Mouse (Mus musculus): ENCODE data around the gene Kcnh2.

Gene Kcnh2

GRCm38 (mm10) chr5:24347186-24347875 lies 4.1 kb downstream of the Kcnh2 start:
- intact Hi-C loops (cut with DNase I): no loop called here

- intact Hi-C loops (cut with DNase I): no loop called here
Measured at GRCm38 (mm10) chr5:24346313-24346712, 5.1 kb downstream of the Kcnh2 start.

GRCm38 (mm10) chr5:24344477-24345051 lies 6.8 kb downstream of the Kcnh2 start:
- intact Hi-C loops (cut with DNase I): no loop called here

GRCm38 (mm10) chr5:24343977-24344436 lies 7.4 kb downstream of the Kcnh2 start:
- intact Hi-C loops (cut with DNase I): no loop called here

GRCm38 (mm10) chr5:24343379-24343778 lies 8.0 kb downstream of the Kcnh2 start:
- intact Hi-C loops (cut with DNase I): no loop called here

GRCm38 (mm10) chr5:24342966-24343365 lies 8.4 kb downstream of the Kcnh2 start:
- intact Hi-C loops (cut with DNase I): no loop called here

GRCm38 (mm10) chr5:24342205-24342963 lies 9.0 kb downstream of the Kcnh2 start:
- intact Hi-C loops (cut with DNase I): no loop called here

- intact Hi-C loops (cut with DNase I): loop anchor here (2.0 to 5.0 kb wide), 2 partner anchors 23 to 134 kb away; no protein-coding TSS in a partner anchor
Measured at GRCm38 (mm10) chr5:24337821-24338220, 13.6 kb downstream of the Kcnh2 start.

- intact Hi-C loops (cut with DNase I): loop anchor here (2.0 to 5.0 kb wide), 2 partner anchors 23 to 135 kb away; no protein-coding TSS in a partner anchor
Measured at GRCm38 (mm10) chr5:24337366-24337765, 14.0 kb downstream of the Kcnh2 start.

- intact Hi-C loops (cut with DNase I): loop anchor here (2.0 to 5.0 kb wide), 2 partner anchors 25 to 136 kb away; no protein-coding TSS in a partner anchor
Measured at GRCm38 (mm10) chr5:24335888-24336511, 15.4 kb downstream of the Kcnh2 start.

- intact Hi-C loops (cut with DNase I): loop anchor here (5.0 kb wide), 1 partner anchor 138 kb away; no protein-coding TSS in a partner anchor
Measured at GRCm38 (mm10) chr5:24334749-24335148, 16.7 kb downstream of the Kcnh2 start.

GRCm38 (mm10) chr5:24332401-24332800 lies 19.0 kb downstream of the Kcnh2 start:
- intact Hi-C loops (cut with DNase I): no loop called here

- intact Hi-C loops (cut with DNase I): no loop called here
Measured at GRCm38 (mm10) chr5:24329965-24330298, 21.5 kb downstream of the Kcnh2 start.

GRCm38 (mm10) chr5:24329212-24329964 lies 22.0 kb downstream of the Kcnh2 start:
- intact Hi-C loops (cut with DNase I): no loop called here

- intact Hi-C loops (cut with DNase I): no loop called here
Measured at GRCm38 (mm10) chr5:24328813-24329211, 22.6 kb downstream of the Kcnh2 start.

- intact Hi-C loops (cut with DNase I): no loop called here
Measured at GRCm38 (mm10) chr5:24326842-24327417, 24.5 kb downstream of the Kcnh2 start.

- intact Hi-C loops (cut with DNase I): no loop called here
Measured at GRCm38 (mm10) chr5:24326166-24326841, 25.1 kb downstream of the Kcnh2 start.

GRCm38 (mm10) chr5:24325251-24325650 lies 26.2 kb downstream of the Kcnh2 start:
- intact Hi-C loops (cut with DNase I): no loop called here

GRCm38 (mm10) chr5:24321711-24322682 lies 29.4 kb downstream of the Kcnh2 start:
- intact Hi-C loops (cut with DNase I): no loop called here

Measured in adrenal gland (tissue).